Mouse (Mus musculus): Measurements from ENCODE around the gene Zfp654. TPM values are rescaled to one million over a fixed set of nuclear protein-coding genes. Genes with fewer than 3 reads are reported as not detected.
A peak's percentile ranks its signal among the peaks of the same experiment; 100 is the strongest.

Zfp654 gene
- 2.4 and 2.8 TPM in 2 replicates for polyA plus RNA-seq (2015; fragmentation: Nextera tagmentation; extraction: Ambion mirVana)

GRCm38 (mm10) chr16:64851563-64852362 is at the start of gene Zfp654, which contains the start of gene Cggbp1:
Zfp654 (minus strand) TSS chr16:64851652.
Cggbp1 (plus strand) TSS chr16:64851996.
- ATAC-seq (ENCODE audit: insufficient read depth), result peak; percentile 99
- whole genome bisulfite sequencing (ENCODE audit: insufficient replicate concordance), result under 1% methylated on average over 80 of the region's 85 CpGs
- Histone ChIP-seq H3K4me1 (replicated peaks) (peaks cover 22% of the 10 kb centered on the region), H3K9ac (peak within 1 kb of the TSS; percentile 92), H3K4me2 (peak within 1 kb of the TSS; percentile 89), H3K27ac (replicated peaks) (peak within 1 kb of the TSS; percentile 98), H3K4me3 (replicated peaks) (peak within 1 kb of the TSS; percentile 82), H3K9me3 (replicated peaks) (no peaks in the 10 kb centered on the region), H3K27me3 (no peaks in the 10 kb centered on the region), H3K36me3 (replicated peaks) (peaks cover 21% of the 10 kb centered on the region)

GRCm38 (mm10) chr16:64899084-64899483 is 47.6 kb upstream of the Zfp654 start:
- H3K4me3 ChIP-seq (replicated peaks), result no peak overlapping the region
- H3K9me3 ChIP-seq (replicated peaks), result no peaks in the 10 kb centered on the region
- WGBS (ENCODE audit: insufficient replicate concordance), result 31% methylated on average over 2 of the region's 2 CpGs
- H3K27ac ChIP-seq (replicated peaks), result no peak overlapping the region
- H3K4me1 ChIP-seq (replicated peaks), result no peaks in the 10 kb centered on the region
- H3K9ac ChIP-seq, result no peak overlapping the region
- H3K4me2 ChIP-seq, result no peak overlapping the region
- H3K36me3 ChIP-seq (replicated peaks), result no peaks in the 10 kb centered on the region
- H3K27me3 ChIP-seq, result no peaks in the 10 kb centered on the region
- no peak for ATAC-seq (ENCODE audit: insufficient read depth)

GRCm38 (mm10) chr16:64889496-64889895 is 38.0 kb upstream of the Zfp654 start:
- no peaks in the 10 kb centered on the region for H3K9me3 ChIP-seq (replicated peaks)
- H3K9ac ChIP-seq, result no peak overlapping the region
- H3K4me1 ChIP-seq (replicated peaks), result no peaks in the 10 kb centered on the region
- no peak overlapping the region for H3K4me2 ChIP-seq
- ATAC-seq (ENCODE audit: insufficient read depth), result no peak
- whole genome bisulfite sequencing (ENCODE audit: insufficient replicate concordance), result 68% methylated on average over 3 of the region's 3 CpGs
- no peaks in the 10 kb centered on the region for H3K27me3 ChIP-seq
- no peak overlapping the region for H3K27ac ChIP-seq (replicated peaks)
- H3K4me3 ChIP-seq (replicated peaks), result no peak overlapping the region
- H3K36me3 ChIP-seq (replicated peaks), result no peaks in the 10 kb centered on the region

- 37% methylated on average over 4 of the region's 4 CpGs for WGBS (ENCODE audit: insufficient replicate concordance)
- no peak for ATAC-seq (ENCODE audit: insufficient read depth)
Measured at GRCm38 (mm10) chr16:64885547-64885946, 34.1 kb upstream of the Zfp654 start.

GRCm38 (mm10) chr16:64885142-64885541 is 33.7 kb upstream of the Zfp654 start:
- Histone ChIP-seq H3K27me3 (no peaks in the 10 kb centered on the region), H3K9me3 (replicated peaks) (no peaks in the 10 kb centered on the region), H3K9ac (no peak overlapping the region), H3K4me2 (no peak overlapping the region), H3K4me1 (replicated peaks) (no peaks in the 10 kb centered on the region; the same call in 1 of the 2 replicates), H3K4me3 (replicated peaks) (no peak overlapping the region), H3K27ac (replicated peaks) (no peak overlapping the region), H3K36me3 (replicated peaks) (no peaks in the 10 kb centered on the region)
- 34% methylated on average over 3 of the region's 3 CpGs for WGBS (ENCODE audit: insufficient replicate concordance)
- ATAC-seq (ENCODE audit: insufficient read depth), result no peak

More at GRCm38 (mm10) chr16:64885547-64885946, 34.1 kb upstream of the Zfp654 start:
- H3K9ac ChIP-seq, result no peak overlapping the region
- H3K4me2 ChIP-seq, result no peak overlapping the region
- no peaks in the 10 kb centered on the region for H3K27me3 ChIP-seq
- H3K9me3 ChIP-seq (replicated peaks), result no peaks in the 10 kb centered on the region
- H3K4me3 ChIP-seq (replicated peaks), result no peak overlapping the region
- H3K36me3 ChIP-seq (replicated peaks), result no peaks in the 10 kb centered on the region
- no peak overlapping the region for H3K27ac ChIP-seq (replicated peaks)
- H3K4me1 ChIP-seq (replicated peaks), result no peaks in the 10 kb centered on the region; the same call in 1 of the 2 replicates

- Histone ChIP-seq H3K36me3 (replicated peaks) (no peaks in the 10 kb centered on the region), H3K27me3 (no peaks in the 10 kb centered on the region), H3K9me3 (replicated peaks) (no peaks in the 10 kb centered on the region), H3K4me3 (replicated peaks) (no peak overlapping the region), H3K4me2 (no peak overlapping the region), H3K4me1 (replicated peaks) (no peaks in the 10 kb centered on the region; the same call in 1 of the 2 replicates), H3K9ac (no peak overlapping the region), H3K27ac (replicated peaks) (no peak overlapping the region)
- 13% methylated on average over 3 of the region's 3 CpGs for WGBS (ENCODE audit: insufficient replicate concordance)
- no peak for ATAC-seq (ENCODE audit: insufficient read depth)
Measured at GRCm38 (mm10) chr16:64884420-64884838, 33.0 kb upstream of the Zfp654 start.

- no peaks in the 10 kb centered on the region; the same call in 1 of the 2 replicates for H3K4me1 ChIP-seq (replicated peaks)
- no peak overlapping the region for H3K9ac ChIP-seq
- no peak for ATAC-seq (ENCODE audit: insufficient read depth)
- H3K9me3 ChIP-seq (replicated peaks), result no peaks in the 10 kb centered on the region
- H3K27me3 ChIP-seq, result no peaks in the 10 kb centered on the region
- no peak overlapping the region for H3K4me2 ChIP-seq
- H3K27ac ChIP-seq (replicated peaks), result no peak overlapping the region
- no peak overlapping the region for H3K4me3 ChIP-seq (replicated peaks)
- 42% methylated on average over 5 of the region's 5 CpGs for WGBS (ENCODE audit: insufficient replicate concordance)
- no peaks in the 10 kb centered on the region for H3K36me3 ChIP-seq (replicated peaks)
Measured at GRCm38 (mm10) chr16:64883896-64884295, 32.4 kb upstream of the Zfp654 start.

GRCm38 (mm10) chr16:64881442-64881841 is 30.0 kb upstream of the Zfp654 start:
- Histone ChIP-seq H3K4me3 (replicated peaks) (no peak overlapping the region), H3K4me2 (no peak overlapping the region), H3K4me1 (replicated peaks) (no peaks in the 10 kb centered on the region; the same call in 1 of the 2 replicates), H3K27ac (replicated peaks) (no peak overlapping the region), H3K36me3 (replicated peaks) (no peaks in the 10 kb centered on the region), H3K9ac (no peak overlapping the region), H3K9me3 (replicated peaks) (no peaks in the 10 kb centered on the region), H3K27me3 (no peaks in the 10 kb centered on the region)
- no peak for ATAC-seq (ENCODE audit: insufficient read depth)
- WGBS (ENCODE audit: insufficient replicate concordance), result 48% methylated on average over 2 of the region's 2 CpGs

- no peak overlapping the region for H3K9ac ChIP-seq
- no peaks in the 10 kb centered on the region; the same call in 1 of the 2 replicates for H3K4me1 ChIP-seq (replicated peaks)
- WGBS (ENCODE audit: insufficient replicate concordance), result 61% methylated on average over 3 of the region's 3 CpGs
- no peaks in the 10 kb centered on the region for H3K27me3 ChIP-seq
- no peak overlapping the region for H3K27ac ChIP-seq (replicated peaks)
- no peaks in the 10 kb centered on the region for H3K9me3 ChIP-seq (replicated peaks)
- ATAC-seq (ENCODE audit: insufficient read depth), result no peak
- H3K36me3 ChIP-seq (replicated peaks), result no peaks in the 10 kb centered on the region
- H3K4me2 ChIP-seq, result no peak overlapping the region
- no peak overlapping the region for H3K4me3 ChIP-seq (replicated peaks)
Measured at GRCm38 (mm10) chr16:64880986-64881385, 29.5 kb upstream of the Zfp654 start.

GRCm38 (mm10) chr16:64879735-64880134 is 28.3 kb upstream of the Zfp654 start:
- Histone ChIP-seq H3K9me3 (replicated peaks) (no peaks in the 10 kb centered on the region), H3K9ac (no peak overlapping the region), H3K27ac (replicated peaks) (no peak overlapping the region), H3K4me1 (replicated peaks) (no peaks in the 10 kb centered on the region; the same call in 1 of the 2 replicates), H3K4me3 (replicated peaks) (no peak overlapping the region), H3K36me3 (replicated peaks) (no peaks in the 10 kb centered on the region), H3K27me3 (no peaks in the 10 kb centered on the region), H3K4me2 (no peak overlapping the region)
- 31% methylated on average over 5 of the region's 5 CpGs for WGBS (ENCODE audit: insufficient replicate concordance)
- no peak for ATAC-seq (ENCODE audit: insufficient read depth)

GRCm38 (mm10) chr16:64878611-64879132 is 27.2 kb upstream of the Zfp654 start:
- 69% methylated on average over 3 of the region's 3 CpGs for WGBS (ENCODE audit: insufficient replicate concordance)
- Histone ChIP-seq H3K4me2 (no peak overlapping the region), H3K27me3 (no peaks in the 10 kb centered on the region), H3K4me3 (replicated peaks) (no peak overlapping the region), H3K9ac (no peak overlapping the region), H3K27ac (replicated peaks) (no peak overlapping the region), H3K9me3 (replicated peaks) (no peaks in the 10 kb centered on the region), H3K4me1 (replicated peaks) (peaks cover 4% of the 10 kb centered on the region), H3K36me3 (replicated peaks) (no peaks in the 10 kb centered on the region)
- ATAC-seq (ENCODE audit: insufficient read depth), result no peak
